Mouse (Mus musculus) adrenal gland, adult 8-10 months (tissue): Measurements from ENCODE around the gene Btaf1. TPM values are rescaled to one million over a fixed set of nuclear protein-coding genes. Genes with fewer than 3 reads are reported as not detected.
"Not testable (repeated sequence)": the region's sequence is repeated elsewhere in the genome, so short reads cannot be mapped to it uniquely, and the experiment has no call there.

ENCODE experiments used
- DNase-seq: peaks from one replicate; pipeline ENCODE4 v3.0.0; 2022
- total RNA-seq, 4 experiments: library from RNA; stranded (reverse); gene quantifications; 2 replicates each; pipeline ENCODE4 v1.2.4; 2022

The Btaf1 gene
- total RNA-seq, 4 experiments from 2014 or later: 20.8 to 28.6 (median 27.2) TPM

GRCm38 (mm10) chr19:36922936-36923335, 2.9 kb upstream of the Btaf1 start:
- no peak for DNase-seq

DNA sequence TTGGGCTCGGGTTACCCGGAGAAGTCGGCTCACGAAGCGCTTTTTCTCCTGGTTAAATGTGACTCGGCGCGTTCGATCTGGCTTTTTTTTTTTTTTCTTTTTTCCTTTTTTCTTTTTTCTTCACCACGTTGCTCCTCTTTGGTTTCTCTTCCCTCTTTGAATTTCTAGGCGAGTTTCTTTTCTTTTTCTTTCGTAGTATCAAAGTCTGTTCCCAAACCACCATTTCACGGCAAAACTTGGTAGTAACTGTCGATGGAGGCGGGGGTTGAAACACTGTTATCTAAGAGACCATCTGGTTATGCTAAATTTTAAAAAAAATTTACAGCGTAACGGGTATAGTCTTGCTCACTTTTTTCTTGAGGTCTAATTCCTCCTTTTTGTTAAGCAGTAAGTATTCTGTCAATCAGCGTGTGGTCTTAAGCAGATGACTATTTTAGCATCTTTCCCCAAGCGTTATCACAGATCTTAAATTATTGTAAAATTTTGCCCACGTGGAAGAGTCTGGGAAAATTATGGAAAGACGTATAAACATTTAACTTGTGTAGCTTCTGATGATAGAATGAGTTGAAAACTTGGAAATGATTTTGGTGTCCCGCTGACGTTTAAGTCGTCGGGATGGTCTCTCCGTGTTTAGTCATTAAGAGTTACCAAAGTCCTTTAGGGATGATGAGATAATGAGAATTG, 816 bp downstream of the Btaf1 start:
- DNase-seq: no peak

- no peak for DNase-seq
Observed at GRCm38 (mm10) chr19:36927800-36928361, 2.0 kb downstream of the Btaf1 start.

- DNase-seq: no peak
Observed at GRCm38 (mm10) chr19:36929816-36930215, 3.9 kb downstream of the Btaf1 start.

GRCm38 (mm10) chr19:36932097-36932496, 6.2 kb downstream of the Btaf1 start:
- no peak for DNase-seq

- no peak for DNase-seq
Observed at GRCm38 (mm10) chr19:36932613-36933012, 6.7 kb downstream of the Btaf1 start.

DNA sequence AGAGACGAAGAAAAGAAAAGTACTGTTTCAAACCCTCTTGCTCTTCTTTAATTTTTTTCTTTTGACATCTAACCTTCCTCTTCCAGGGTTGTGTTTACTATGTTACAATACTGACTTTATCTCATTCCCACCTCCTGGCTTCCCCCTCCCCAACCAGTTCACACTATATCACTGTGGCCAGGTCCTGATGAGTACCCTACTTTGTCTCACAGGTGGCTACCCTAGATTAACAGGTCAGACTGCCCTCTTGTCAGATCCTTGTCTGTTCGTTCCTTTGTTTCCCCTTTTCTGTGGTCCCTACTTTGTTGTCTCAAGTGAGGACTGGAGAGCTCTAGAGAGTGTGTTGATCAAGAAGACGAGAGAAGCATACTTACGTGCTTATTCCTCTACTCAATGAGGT, 10.4 kb downstream of the Btaf1 start:
- DNase-seq: no peak

GRCm38 (mm10) chr19:36938008-36938407, 12.1 kb downstream of the Btaf1 start:
- no peak for DNase-seq

DNA sequence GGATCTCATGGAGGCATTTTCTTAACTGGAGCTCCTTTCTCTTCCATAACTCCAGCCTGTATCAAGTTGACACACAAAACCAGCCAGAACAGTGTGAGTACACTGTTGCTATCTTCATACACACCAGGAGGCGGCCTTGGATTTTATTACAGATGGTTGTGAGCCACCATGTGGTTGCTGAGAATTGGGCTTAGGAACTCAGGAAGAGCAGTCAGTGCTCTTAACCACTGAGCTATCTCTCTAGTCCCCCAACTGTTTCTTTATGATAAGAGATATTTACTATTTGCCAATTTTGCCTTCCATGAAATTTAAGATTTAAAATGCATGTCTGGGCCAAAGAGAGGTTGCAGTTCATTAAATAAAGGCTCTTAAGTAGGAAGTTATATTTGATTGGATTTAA, 14.2 kb downstream of the Btaf1 start:
- DNase-seq: no peak

DNA sequence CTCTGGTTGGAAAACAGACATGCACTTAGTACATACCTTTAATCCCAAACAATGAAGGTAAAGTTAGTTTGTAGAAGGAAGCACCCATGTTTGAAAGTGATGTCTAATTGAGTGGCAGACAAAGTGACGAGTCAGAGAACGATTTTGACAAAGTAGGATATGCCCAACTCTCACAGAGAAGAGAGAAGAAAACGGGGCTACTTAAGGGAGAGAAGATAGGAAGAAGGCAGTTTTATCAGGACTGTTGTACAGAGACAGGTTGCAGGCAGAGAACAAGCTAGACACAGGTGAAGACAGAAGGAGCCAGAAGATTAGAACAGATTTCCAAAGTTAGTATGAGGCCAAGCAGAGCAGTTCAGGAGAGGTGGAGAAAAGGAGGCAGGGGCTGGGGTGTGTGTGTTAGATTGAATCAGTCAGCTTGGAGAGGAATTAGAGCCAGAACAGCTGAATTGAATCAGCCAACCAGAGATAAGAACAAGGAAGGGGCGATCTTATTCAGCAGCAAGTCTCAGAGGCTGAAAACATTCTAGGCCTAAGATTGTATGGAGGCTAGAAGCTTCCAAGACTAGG, 27.8 kb downstream of the Btaf1 start:
- DNase-seq: no peak

- DNase-seq: no peak
Observed at GRCm38 (mm10) chr19:36958331-36958730, 32.5 kb downstream of the Btaf1 start.

DNA sequence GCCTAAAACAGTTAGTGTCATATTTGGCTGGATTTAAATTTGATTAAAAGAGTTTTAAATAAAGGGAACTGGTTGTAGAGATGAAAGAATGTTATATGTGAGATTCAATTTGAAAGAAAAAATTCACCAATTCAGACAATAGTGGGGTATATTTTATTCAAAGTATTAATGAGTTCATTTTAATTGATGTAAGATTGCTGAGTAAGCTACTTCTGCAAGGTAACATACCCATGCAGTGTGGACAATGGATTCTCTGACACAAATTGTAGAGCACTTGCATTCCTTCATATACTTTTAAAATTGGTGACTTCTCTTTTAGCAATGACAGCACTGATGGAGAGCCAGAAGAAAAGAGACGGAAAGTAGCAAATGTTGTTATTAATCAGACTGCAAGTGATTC, 35.4 kb downstream of the Btaf1 start:
- DNase-seq: no peak

GRCm38 (mm10) chr19:36962544-36963260, 36.8 kb downstream of the Btaf1 start:
- DNase-seq: not testable (repeated sequence)

GRCm38 (mm10) chr19:37004557-37004956, 78.7 kb downstream of the Btaf1 start:
- DNase-seq: no peak

DNA sequence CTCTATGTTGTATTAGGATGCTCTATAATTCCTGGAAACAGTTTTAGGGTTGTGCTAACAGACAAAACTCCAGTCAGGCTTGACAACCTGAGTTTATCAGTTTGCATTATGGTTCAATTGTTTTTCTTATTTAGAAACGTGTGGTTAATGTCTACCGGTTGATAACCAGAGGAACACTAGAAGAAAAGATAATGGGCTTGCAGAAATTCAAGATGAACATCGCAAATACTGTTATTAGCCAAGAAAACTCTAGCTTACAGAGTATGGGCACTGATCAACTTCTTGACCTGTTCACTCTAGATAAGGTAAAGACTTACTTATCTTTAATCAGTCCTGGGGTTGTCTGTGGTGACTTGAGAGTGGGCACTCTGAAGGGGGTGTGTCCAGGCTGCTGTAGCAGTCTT, 84.0 kb downstream of the Btaf1 start:
- no peak for DNase-seq

- no peak for DNase-seq
Observed at GRCm38 (mm10) chr19:37013461-37013860, 87.6 kb downstream of the Btaf1 start.

DNA sequence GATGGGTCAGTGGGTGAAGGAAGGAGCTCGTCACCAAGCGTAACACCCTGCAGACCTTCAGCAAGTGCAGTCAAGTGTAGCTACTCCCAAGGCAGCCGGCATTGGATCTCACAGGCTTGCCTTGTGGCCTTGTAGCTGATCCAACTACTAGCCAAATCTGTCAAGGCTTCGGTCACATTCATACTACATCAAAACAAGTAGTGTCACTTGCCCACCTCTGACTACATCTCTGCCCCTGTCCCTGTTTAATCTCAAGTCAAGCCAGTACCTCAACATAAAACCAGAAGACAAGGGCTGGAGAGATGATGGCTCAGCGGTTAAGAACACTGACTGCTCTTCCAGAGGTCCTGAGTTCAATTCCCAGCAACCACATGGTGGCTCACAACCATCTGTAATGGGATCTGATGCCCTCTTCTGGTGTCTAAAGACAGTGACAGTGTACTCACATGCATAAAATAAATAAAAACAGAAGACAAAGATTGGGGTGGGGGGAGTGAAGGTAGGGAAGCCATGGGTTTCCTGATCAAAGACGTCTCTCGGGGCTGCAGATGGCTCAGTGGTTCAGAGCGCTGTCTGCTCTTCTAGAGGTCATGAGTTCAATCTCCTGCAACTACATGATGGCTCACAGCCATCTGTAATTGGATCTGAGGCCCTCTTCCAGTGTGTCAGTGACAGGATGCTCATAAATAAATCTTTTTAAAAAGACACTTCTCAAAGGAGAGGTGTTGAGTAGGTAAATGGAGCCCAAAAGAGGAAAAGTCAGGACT, 88.5 kb downstream of the Btaf1 start:
- DNase-seq: no peak

DNA sequence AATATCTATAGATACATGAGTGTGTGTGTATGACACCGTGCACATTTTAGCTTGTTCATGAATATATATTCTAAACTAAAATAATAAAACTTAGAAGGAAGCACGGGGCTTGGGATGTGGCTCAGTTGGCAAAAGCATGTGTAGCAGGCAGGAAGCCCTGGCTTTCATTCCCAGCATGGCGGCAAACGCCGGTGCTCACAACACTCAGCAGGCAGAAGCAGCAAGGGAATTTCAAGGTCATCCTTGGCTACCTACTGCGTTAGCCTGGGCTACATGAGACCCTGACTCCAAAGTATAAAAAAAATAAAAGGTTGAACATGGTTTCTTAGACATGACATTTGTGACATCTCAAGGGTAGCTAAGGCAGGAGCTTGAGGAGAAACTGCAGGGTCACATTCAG, 91.0 kb downstream of the Btaf1 start:
- DNase-seq: no peak

DNA sequence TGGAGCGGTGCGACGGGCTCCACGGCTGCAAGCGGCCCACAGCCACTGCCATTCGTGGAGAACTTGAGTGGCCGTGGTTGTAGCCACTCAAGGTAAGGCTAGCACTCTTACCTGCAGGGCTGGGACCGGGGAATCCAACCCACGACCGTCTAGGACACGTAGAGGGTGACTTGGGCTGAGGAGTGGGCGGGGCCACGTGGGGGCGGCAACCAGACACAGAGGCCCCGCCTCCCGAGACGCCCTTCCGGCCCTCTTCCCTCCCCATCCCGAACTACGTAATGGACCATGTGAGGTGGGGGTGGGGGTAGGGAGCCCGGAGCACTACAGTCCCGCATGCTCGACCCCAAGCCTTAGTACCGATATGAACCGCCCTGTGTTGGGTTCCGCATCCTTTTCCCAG, 92.5 kb downstream of the Btaf1 start:
- peak; percentile 69 for DNase-seq

DNA sequence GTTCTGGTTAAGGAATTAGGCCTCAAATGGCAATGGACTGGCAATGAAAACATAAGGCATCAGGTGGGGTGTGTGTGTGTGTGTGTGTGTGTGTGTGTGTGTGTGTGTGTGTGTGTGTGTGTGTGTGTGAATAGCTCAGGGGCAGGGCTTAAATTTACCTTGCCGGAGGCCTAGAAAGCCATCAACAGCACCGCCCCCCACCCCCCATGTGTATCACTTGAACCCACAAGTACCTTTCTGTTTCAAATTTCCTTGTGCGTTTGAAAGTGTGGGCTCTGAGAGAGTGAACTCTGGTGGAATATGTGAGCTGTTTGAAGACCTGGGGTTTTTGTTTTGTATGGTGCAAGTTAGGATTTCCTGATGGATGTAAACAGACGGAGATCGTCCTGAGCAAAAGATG, 93.1 kb downstream of the Btaf1 start:
- DNase-seq: no peak

DNA sequence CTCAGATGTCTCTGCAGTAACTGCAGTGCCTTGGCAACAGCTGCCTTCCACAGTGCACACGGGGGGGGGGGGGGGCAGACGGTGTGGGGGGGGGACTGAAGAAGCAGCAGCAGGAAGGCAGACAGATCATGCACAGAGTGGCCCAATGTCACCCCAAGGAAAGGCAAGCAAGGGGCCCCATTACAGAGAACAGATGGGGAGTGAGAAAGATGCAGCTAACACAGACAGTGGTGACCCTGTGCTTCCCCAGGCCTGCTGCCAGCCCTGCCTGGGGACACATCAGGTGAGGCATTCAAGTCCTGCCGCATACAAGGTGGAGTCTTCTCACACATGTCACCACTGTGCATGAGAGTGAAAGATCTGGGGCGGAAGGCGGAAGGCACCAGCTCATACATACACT, 94.7 kb downstream of the Btaf1 start:
- DNase-seq: no peak

DNA sequence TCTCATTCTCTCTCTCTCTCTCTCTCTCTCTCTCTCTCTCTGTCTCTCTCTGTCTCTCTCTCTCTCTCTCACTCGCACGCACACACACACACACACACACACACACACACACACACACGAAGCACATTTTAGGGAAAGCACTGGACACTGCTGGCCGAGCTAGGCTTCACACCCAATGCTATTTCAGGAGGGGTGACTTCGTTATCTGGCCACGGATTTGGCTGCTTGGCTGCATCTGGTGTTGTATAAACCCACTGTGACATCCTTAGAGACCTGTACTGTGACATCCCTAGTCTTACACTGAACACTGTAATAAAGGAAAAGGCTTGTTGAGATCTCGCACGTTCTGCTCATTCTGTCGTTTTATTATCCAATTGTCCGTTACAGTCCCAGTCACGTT, 95.1 kb downstream of the Btaf1 start:
- no peak for DNase-seq

DNA sequence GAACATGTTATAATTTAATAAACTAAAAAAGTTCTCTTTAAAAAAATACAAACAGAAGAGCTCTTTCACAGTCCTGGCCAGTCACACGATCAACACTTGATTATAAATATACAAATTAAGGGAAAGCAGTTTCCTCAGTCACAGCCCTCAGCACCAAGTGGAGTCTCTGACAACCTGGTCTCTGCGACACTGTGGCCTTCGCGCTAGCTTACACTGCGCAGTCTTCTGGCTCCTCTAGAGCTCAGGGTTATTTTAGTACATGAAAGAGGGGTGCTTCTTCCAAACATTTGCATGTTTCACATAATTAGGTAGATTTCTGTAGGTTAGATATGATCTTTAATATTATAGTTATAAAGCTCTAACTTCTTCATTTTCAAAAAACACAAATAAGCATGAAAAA, 96.3 kb downstream of the Btaf1 start:
- DNase-seq: no peak
